Mouse (Mus musculus): ENCODE data around the gene Zfp54. TPM values are rescaled to one million over a fixed set of nuclear protein-coding genes. Genes with fewer than 3 reads are reported as not detected.
"Not testable (repeated sequence)": the region's sequence is repeated elsewhere in the genome, so short reads cannot be mapped to it uniquely, and the experiment has no call there.

The Zfp54 gene
- polyA plus RNA-seq (2014; fragmentation: Nextera tagmentation; extraction: Ambion mirVana): 4.3 and 5.4 TPM in 2 replicates

GRCm38 (mm10) chr17:21422664-21423599 lies at the start of gene Zfp54:
Zfp54 (plus strand) TSS chr17:21423227.
- H3K4me1 ChIP-seq (ENCODE audit: control insufficient read depth, insufficient read depth, low read length): peaks cover 11% of the 10 kb centered on the region
- no peaks in the 10 kb centered on the region for H3K27me3 ChIP-seq (ENCODE audit: control insufficient read depth, insufficient read depth, low read length)
- peak within 1 kb of the TSS; percentile 43 for H3K4me3 ChIP-seq (replicated peaks; ENCODE audit: low read depth, low read length)
- peak within 1 kb of the TSS; percentile 58 for H3K9ac ChIP-seq (replicated peaks; ENCODE audit: low read length)
- H3K9me3 ChIP-seq (ENCODE audit: control insufficient read depth, low read length): no peaks in the 10 kb centered on the region
- peak; percentile 90 for ATAC-seq (ENCODE audit: low FRiP score, low TSS enrichment)
- H3K36me3 ChIP-seq (ENCODE audit: control insufficient read depth, insufficient read depth, low read length): no peaks in the 10 kb centered on the region
- H3K4me2 ChIP-seq (ENCODE audit: low read length): peak within 1 kb of the TSS; percentile 88
- H3K27ac ChIP-seq (replicated peaks; ENCODE audit: low read depth, low read length): peak within 1 kb of the TSS; percentile 17; the same call in 1 of the 2 replicates
- WGBS: under 1% methylated on average over 22 of the region's 22 CpGs
- DNase-seq: peak; percentile 81

- WGBS: 51% methylated on average over 1 of the region's 1 CpGs
Observed at GRCm38 (mm10) chr17:21375311-21375710, 47.7 kb upstream of the Zfp54 start.

GRCm38 (mm10) chr17:21383391-21384056 lies 39.5 kb upstream of the Zfp54 start, which contains the start of gene Zfp677:
Zfp677 (plus strand) TSS chr17:21383748.
- Histone ChIP-seq H3K27ac (replicated peaks; ENCODE audit: low read depth, low read length) (no peak within 1 kb of the TSS), H3K9ac (replicated peaks; ENCODE audit: low read length) (peak within 1 kb of the TSS; percentile 47), H3K27me3 (ENCODE audit: control insufficient read depth, insufficient read depth, low read length) (no peaks in the 10 kb centered on the region), H3K9me3 (ENCODE audit: control insufficient read depth, low read length) (no peaks in the 10 kb centered on the region), H3K36me3 (ENCODE audit: control insufficient read depth, insufficient read depth, low read length) (no peaks in the 10 kb centered on the region), H3K4me3 (replicated peaks; ENCODE audit: low read depth, low read length) (peak within 1 kb of the TSS; percentile 48), H3K4me1 (ENCODE audit: control insufficient read depth, insufficient read depth, low read length) (no peaks in the 10 kb centered on the region), H3K4me2 (ENCODE audit: low read length) (peak within 1 kb of the TSS; percentile 83)
- 4% methylated on average over 20 of the region's 20 CpGs for WGBS
- peak; percentile 97 for ATAC-seq (ENCODE audit: low FRiP score, low TSS enrichment)
- DNase-seq: peak; percentile 80

More at GRCm38 (mm10) chr17:21375311-21375710, 47.7 kb upstream of the Zfp54 start:
- Histone ChIP-seq H3K36me3 (ENCODE audit: control insufficient read depth, insufficient read depth, low read length) (no peaks in the 10 kb centered on the region), H3K4me2 (ENCODE audit: low read length) (no peak overlapping the region), H3K4me1 (ENCODE audit: control insufficient read depth, insufficient read depth, low read length) (no peaks in the 10 kb centered on the region), H3K9ac (replicated peaks; ENCODE audit: low read length) (no peak overlapping the region), H3K9me3 (ENCODE audit: control insufficient read depth, low read length) (no peaks in the 10 kb centered on the region), H3K27ac (replicated peaks; ENCODE audit: low read depth, low read length) (no peak overlapping the region), H3K27me3 (ENCODE audit: control insufficient read depth, insufficient read depth, low read length) (no peaks in the 10 kb centered on the region), H3K4me3 (replicated peaks; ENCODE audit: low read depth, low read length) (no peak overlapping the region)
- DNase-seq (no peak), ATAC-seq (ENCODE audit: low FRiP score, low TSS enrichment) (no peak)

- no peak overlapping the region for H3K27ac ChIP-seq (replicated peaks; ENCODE audit: low read depth, low read length)
- peak overlapping the region; percentile 83 for H3K4me2 ChIP-seq (ENCODE audit: low read length)
- ATAC-seq (ENCODE audit: low FRiP score, low TSS enrichment): peak; percentile 50; the same call in 1 of the 2 replicates
- no peaks in the 10 kb centered on the region for H3K27me3 ChIP-seq (ENCODE audit: control insufficient read depth, insufficient read depth, low read length)
- H3K9me3 ChIP-seq (ENCODE audit: control insufficient read depth, low read length): no peaks in the 10 kb centered on the region
- peak overlapping the region; percentile 47 for H3K9ac ChIP-seq (replicated peaks; ENCODE audit: low read length)
- no peaks in the 10 kb centered on the region for H3K36me3 ChIP-seq (ENCODE audit: control insufficient read depth, insufficient read depth, low read length)
- 16% methylated on average over 8 of the region's 8 CpGs for WGBS
- DNase-seq: peak; percentile 17
- H3K4me1 ChIP-seq (ENCODE audit: control insufficient read depth, insufficient read depth, low read length): no peaks in the 10 kb centered on the region
- peak overlapping the region; percentile 48 for H3K4me3 ChIP-seq (replicated peaks; ENCODE audit: low read depth, low read length)
Observed at GRCm38 (mm10) chr17:21384057-21384411, 39.0 kb upstream of the Zfp54 start.

GRCm38 (mm10) chr17:21438806-21439400 lies 15.9 kb downstream of the Zfp54 start:
- not testable (repeated sequence) for ATAC-seq (ENCODE audit: low FRiP score, low TSS enrichment)

GRCm38 (mm10) chr17:21449669-21450068 lies 26.6 kb downstream of the Zfp54 start:
- ATAC-seq (ENCODE audit: low FRiP score, low TSS enrichment): peak; percentile 81

More at GRCm38 (mm10) chr17:21438806-21439400, 15.9 kb downstream of the Zfp54 start:
- not testable (repeated sequence) for DNase-seq; H3K4me1 ChIP-seq (ENCODE audit: control insufficient read depth, insufficient read depth, low read length); H3K4me2 ChIP-seq (ENCODE audit: low read length); H3K9ac ChIP-seq (replicated peaks; ENCODE audit: low read length); H3K4me3 ChIP-seq (replicated peaks; ENCODE audit: low read depth, low read length); H3K9me3 ChIP-seq (ENCODE audit: control insufficient read depth, low read length); H3K27me3 ChIP-seq (ENCODE audit: control insufficient read depth, insufficient read depth, low read length); H3K27ac ChIP-seq (replicated peaks; ENCODE audit: low read depth, low read length); H3K36me3 ChIP-seq (ENCODE audit: control insufficient read depth, insufficient read depth, low read length)
- 74% methylated on average over 9 of the region's 9 CpGs for WGBS

GRCm38 (mm10) chr17:21450138-21450704 lies 27.2 kb downstream of the Zfp54 start, which contains the start of gene Zfp51:
Zfp51 (plus strand) TSS chr17:21450374.
- DNase-seq (peak; percentile 91), ATAC-seq (ENCODE audit: low FRiP score, low TSS enrichment) (peak; percentile 99)
- peak within 1 kb of the TSS; percentile 77 for H3K27ac ChIP-seq (replicated peaks; ENCODE audit: low read depth, low read length)
- peak within 1 kb of the TSS; percentile 64 for H3K4me2 ChIP-seq (ENCODE audit: low read length)
- no peaks in the 10 kb centered on the region for H3K27me3 ChIP-seq (ENCODE audit: control insufficient read depth, insufficient read depth, low read length)
- peak within 1 kb of the TSS; percentile 52 for H3K9ac ChIP-seq (replicated peaks; ENCODE audit: low read length)
- peaks cover 6% of the 10 kb centered on the region; the same call in 1 of the 2 replicates for H3K36me3 ChIP-seq (ENCODE audit: control insufficient read depth, insufficient read depth, low read length)
- H3K4me3 ChIP-seq (replicated peaks; ENCODE audit: low read depth, low read length): peak within 1 kb of the TSS; percentile 59
- no peaks in the 10 kb centered on the region for H3K9me3 ChIP-seq (ENCODE audit: control insufficient read depth, low read length)
- H3K4me1 ChIP-seq (ENCODE audit: control insufficient read depth, insufficient read depth, low read length): peaks cover 6% of the 10 kb centered on the region
- under 1% methylated on average over 26 of the region's 26 CpGs for WGBS

More at GRCm38 (mm10) chr17:21449669-21450068, 26.6 kb downstream of the Zfp54 start:
- peak overlapping the region; percentile 77 for H3K27ac ChIP-seq (replicated peaks; ENCODE audit: low read depth, low read length)
- peak overlapping the region; percentile 52; the same call in 1 of the 2 replicates for H3K9ac ChIP-seq (replicated peaks; ENCODE audit: low read length)
- peak overlapping the region; percentile 64 for H3K4me2 ChIP-seq (ENCODE audit: low read length)
- 0% methylated on average over 3 of the region's 3 CpGs for WGBS
- no peaks in the 10 kb centered on the region for H3K9me3 ChIP-seq (ENCODE audit: control insufficient read depth, low read length)
- no peaks in the 10 kb centered on the region for H3K27me3 ChIP-seq (ENCODE audit: control insufficient read depth, insufficient read depth, low read length)
- peak; percentile 93 for DNase-seq
- H3K36me3 ChIP-seq (ENCODE audit: control insufficient read depth, insufficient read depth, low read length): peaks cover 6% of the 10 kb centered on the region; the same call in 1 of the 2 replicates
- H3K4me1 ChIP-seq (ENCODE audit: control insufficient read depth, insufficient read depth, low read length): peaks cover 6% of the 10 kb centered on the region
- peak overlapping the region; percentile 59 for H3K4me3 ChIP-seq (replicated peaks; ENCODE audit: low read depth, low read length)

- H3K4me1 ChIP-seq (ENCODE audit: control insufficient read depth, insufficient read depth, low read length): no peaks in the 10 kb centered on the region
- DNase-seq (no peak), ATAC-seq (ENCODE audit: low FRiP score, low TSS enrichment) (no peak)
- H3K4me3 ChIP-seq (replicated peaks; ENCODE audit: low read depth, low read length): no peak overlapping the region
- no peaks in the 10 kb centered on the region for H3K9me3 ChIP-seq (ENCODE audit: control insufficient read depth, low read length)
- H3K4me2 ChIP-seq (ENCODE audit: low read length): no peak overlapping the region
- WGBS: 82% methylated on average over 5 of the region's 5 CpGs
- no peaks in the 10 kb centered on the region for H3K27me3 ChIP-seq (ENCODE audit: control insufficient read depth, insufficient read depth, low read length)
- H3K27ac ChIP-seq (replicated peaks; ENCODE audit: low read depth, low read length): no peak overlapping the region
- no peak overlapping the region for H3K9ac ChIP-seq (replicated peaks; ENCODE audit: low read length)
- peaks cover 59% of the 10 kb centered on the region for H3K36me3 ChIP-seq (ENCODE audit: control insufficient read depth, insufficient read depth, low read length)
Observed at GRCm38 (mm10) chr17:21463550-21463949, 40.5 kb downstream of the Zfp54 start.
